Mouse (Mus musculus) limb, embryonic 14.5 days (tissue): Measurements from ENCODE around the gene AC109138.7. TPM values are rescaled to one million over a fixed set of nuclear protein-coding genes. Genes with fewer than 3 reads are reported as not detected.

Experiments
- ATAC-seq: fragments of 200-750 bp; cut with Nextera tagmentation; 2 replicates; pipeline ENCODE4 v1.8.0; 2017; ENCODE audit warnings: low read depth, moderate number of reproducible peaks, moderate TSS enrichment; ENCODE audit not compliant: low FRiP score
- DNase-seq: peaks from one replicate; pipeline ENCODE4 v3.0.0-alpha.2; 2015; ENCODE audit warnings: low spot score
- H3K27ac ChIP-seq: fragments of 300-500 bp; sonication (generic); replicated peaks from 2 replicates; pipeline ENCODE4 v1.5.1; 2014; ENCODE audit warnings: low read depth, mild to moderate bottlenecking, low read length, moderate library complexity, mixed read lengths
- H3K27me3 ChIP-seq: fragments of 300-500 bp; sonication (generic); 2 replicates; pipeline ENCODE4 v1.6.1; 2014; ENCODE audit warnings: low read length, mixed read lengths; ENCODE audit not compliant: control insufficient read depth, insufficient read depth
- H3K36me3 ChIP-seq: fragments of 300-500 bp; sonication (generic); 2 replicates; pipeline ENCODE4 v1.6.1; 2014; ENCODE audit warnings: mild to moderate bottlenecking, low read length, moderate library complexity, mixed read lengths; ENCODE audit not compliant: control insufficient read depth, insufficient read depth
- H3K4me1 ChIP-seq: fragments of 300-500 bp; sonication (generic); 2 replicates; pipeline ENCODE4 v1.6.1; 2014; ENCODE audit warnings: antibody characterized with exemption, low read length, mixed read lengths; ENCODE audit not compliant: control insufficient read depth, insufficient read depth
- H3K4me2 ChIP-seq: fragments of 300-500 bp; sonication (generic); replicated peaks from 2 replicates; pipeline ENCODE4 v1.6.1; 2014; ENCODE audit warnings: low read depth, mild to moderate bottlenecking, low read length, moderate library complexity; ENCODE audit not compliant: severe bottlenecking
- H3K4me3 ChIP-seq: fragments of 300-500 bp; sonication (generic); replicated peaks from 2 replicates; pipeline ENCODE4 v1.5.1; 2014; ENCODE audit warnings: low read length
- H3K9ac ChIP-seq: fragments of 300-500 bp; sonication (generic); 2 replicates; pipeline ENCODE4 v1.6.1; 2014; ENCODE audit warnings: mild to moderate bottlenecking, low read depth, low read length, moderate library complexity; ENCODE audit not compliant: severe bottlenecking
- H3K9me3 ChIP-seq: fragments of 300-500 bp; sonication (generic); 2 replicates; pipeline ENCODE4 v1.6.1; 2016; ENCODE audit warnings: low read length; ENCODE audit not compliant: control insufficient read depth
- POLR2A ChIP-seq: fragments of 200-500 bp; IDR thresholded peaks from 2 replicates; pipeline ENCODE4 v1.8.0; 2012; ENCODE audit warnings: inconsistent platforms, mild to moderate bottlenecking, moderate library complexity, borderline replicate concordance; ENCODE audit not compliant: insufficient read depth, insufficient read length; ENCODE audit errors: extremely low read depth
- WGBS: fragments of 180-500 bp; shearing (Covaris S2); extraction: QIAGEN DNeasy Blood & Tissue Kit; methylation state at CpG from one replicate; pipeline ENCODE4 v1.1.7; 2014; 5-methylcytosine and 5-hydroxymethylcytosine counted together
- polyA plus RNA-seq, 2 experiments: library from polyadenylated mRNA; depleted of rRNA in 1 of 2; stranded (reverse) in 1 of 2; unstranded in 1 of 2; fragments of >200 nt; fragmentation: Nextera tagmentation in 1 of 2; extraction: Ambion mirVana in 1 of 2; gene quantifications; 2 replicates each; pipeline versions ENCODE4 v1.2.1 to v1.2.3; 2012 to 2014

Gene AC109138.7
- polyA plus RNA-seq, 2 experiments = 0.83 TPM; not detected in 1

DNA sequence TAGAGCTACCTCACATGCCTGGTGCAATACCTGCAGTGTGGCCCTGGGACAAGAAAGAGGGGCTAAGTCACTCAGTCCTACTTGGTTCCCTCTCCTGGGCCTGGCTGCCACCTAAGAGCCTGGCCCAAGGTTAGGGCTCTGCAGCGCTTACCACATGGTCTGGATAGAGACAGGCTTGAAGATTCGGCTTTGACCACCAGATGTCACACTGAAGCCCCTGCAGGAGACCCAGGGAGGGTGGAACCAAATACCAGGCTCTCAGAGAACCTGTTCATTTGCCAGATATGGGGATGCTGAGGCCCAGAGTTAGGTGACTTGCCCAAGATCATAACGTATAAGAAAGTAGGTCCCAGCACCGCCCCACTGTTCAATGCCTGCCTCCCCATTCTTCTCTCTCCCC lies 51.8 kb downstream of the AC109138.7 start:
- Histone ChIP-seq H3K9me3 (no peaks in the 10 kb centered on the region), H3K4me3 (no peak overlapping the region), H3K27me3 (no peaks in the 10 kb centered on the region), H3K9ac (no peak overlapping the region), H3K27ac (no peak overlapping the region), H3K36me3 (peaks cover 14% of the 10 kb centered on the region; the same call in 1 of the 2 replicates), H3K4me1 (0 out of 2 replicates have a peak, but pooled peaks cover 6% of the 10 kb centered on the region), H3K4me2 (no peak overlapping the region)
- no peak for TF ChIP-seq POLR2A
- ATAC-seq (no peak), DNase-seq (no peak)
- 60% methylated on average over 4 of the region's 4 CpGs for WGBS

DNA sequence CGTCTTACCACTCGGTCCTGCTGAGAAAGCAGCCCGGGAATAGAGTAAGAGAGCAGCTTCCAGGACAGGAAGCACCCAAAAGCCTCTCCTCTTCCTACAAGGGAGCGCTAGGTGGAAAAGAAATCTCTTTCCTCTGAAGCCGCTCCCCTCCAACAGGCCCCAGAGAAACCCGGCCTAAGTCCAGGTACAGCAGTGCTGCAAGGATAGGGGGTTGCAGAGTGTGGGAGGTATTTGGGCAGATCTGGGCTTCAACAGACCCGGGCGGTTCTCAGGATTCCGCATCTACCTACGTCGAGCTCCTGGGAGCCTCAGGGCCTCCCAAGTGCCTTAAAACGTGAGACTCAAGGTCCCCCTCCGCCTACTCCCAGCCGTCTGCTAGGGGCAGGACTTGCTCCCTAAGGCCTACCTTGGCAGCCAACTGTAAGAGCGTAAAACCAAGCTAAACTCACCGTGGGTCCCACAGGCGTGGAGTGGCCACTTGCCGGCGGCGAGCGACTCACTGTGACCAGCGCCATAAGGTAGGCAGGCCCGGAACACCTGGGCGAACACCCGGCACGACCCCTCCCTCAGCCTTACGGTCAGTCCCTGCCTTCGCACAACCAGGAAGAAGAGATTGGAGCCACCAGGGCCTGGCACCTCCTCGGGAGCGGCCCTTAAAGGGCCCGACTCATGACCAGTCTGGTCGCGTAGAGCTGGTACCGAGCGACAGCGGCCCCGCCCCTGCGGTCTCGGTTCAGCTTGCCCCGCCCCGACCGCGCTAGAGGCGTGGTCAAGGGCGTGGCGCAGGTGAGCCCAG lies 54.6 kb downstream of the AC109138.7 start, which contains the start of gene Ssh3:
Gene Ssh3 (minus strand): TSS at position 615 of the 796 bp plus-strand sequence.
- Histone ChIP-seq H3K36me3 (peaks cover 24% of the 10 kb centered on the region; the same call in 1 of the 2 replicates), H3K4me1 (0 out of 2 replicates have a peak, but pooled peaks cover 6% of the 10 kb centered on the region), H3K27ac (no peak within 1 kb of the TSS), H3K4me3 (peak within 1 kb of the TSS; percentile 46), H3K4me2 (peak within 1 kb of the TSS; percentile 60), H3K27me3 (no peaks in the 10 kb centered on the region), H3K9ac (peak within 1 kb of the TSS; percentile 51), H3K9me3 (no peaks in the 10 kb centered on the region)
- WGBS = 6% methylated on average over 38 of the region's 46 CpGs
- peak; percentile 75 for ATAC-seq
- TF ChIP-seq POLR2A = no peak
- DNase-seq = peak; percentile 51

DNA sequence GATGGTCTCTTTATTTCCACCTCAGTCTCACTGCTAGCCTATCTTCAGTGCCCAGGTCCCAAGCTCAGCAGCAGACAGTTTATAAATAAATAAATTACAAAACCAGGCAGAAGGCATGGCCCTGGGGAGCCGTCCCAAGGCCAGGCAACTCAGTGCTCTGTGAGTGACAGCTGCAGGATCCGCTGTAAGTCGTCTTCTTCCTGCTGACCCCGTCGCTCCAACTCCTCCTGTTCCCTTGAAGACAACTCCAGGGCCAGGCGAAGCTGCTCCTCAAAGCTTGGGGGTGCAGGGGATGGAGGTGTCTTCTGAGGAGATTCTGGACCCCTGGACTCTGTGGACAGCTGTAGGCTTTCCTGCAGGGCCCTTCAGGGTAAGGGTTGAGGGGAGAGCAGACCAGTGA lies 56.0 kb downstream of the AC109138.7 start:
- 61% methylated on average over 6 of the region's 6 CpGs for WGBS
- H3K4me1 ChIP-seq = 0 out of 2 replicates have a peak, but pooled peaks cover 6% of the 10 kb centered on the region

DNA sequence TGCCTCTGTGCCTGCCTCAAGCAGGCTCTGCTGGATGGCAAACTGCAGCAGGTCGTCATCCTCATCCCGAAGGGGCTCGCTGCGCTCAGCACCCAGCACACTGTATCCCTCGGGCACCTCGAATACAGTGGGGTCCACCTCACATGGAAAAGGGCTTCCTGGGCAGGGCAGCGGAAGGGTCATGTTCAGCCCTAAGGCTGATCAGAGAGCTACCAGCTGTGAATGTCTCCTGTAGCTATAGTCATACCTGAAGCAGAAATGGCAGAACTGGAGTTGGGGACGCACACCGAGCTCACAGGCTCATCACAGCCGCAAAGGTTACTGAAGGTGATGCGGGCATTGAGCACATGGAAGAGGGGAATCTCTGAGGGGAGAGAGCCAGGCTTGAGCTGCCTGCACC lies 56.8 kb downstream of the AC109138.7 start:
- ATAC-seq (no peak), DNase-seq (no peak)
- H3K4me3 ChIP-seq = no peak overlapping the region
- H3K4me2 ChIP-seq = no peak overlapping the region
- WGBS = 93% methylated on average over 11 of the region's 11 CpGs
- 0 out of 2 replicates have a peak, but pooled peaks cover 6% of the 10 kb centered on the region for H3K4me1 ChIP-seq
- TF ChIP-seq POLR2A = no peak
- H3K9me3 ChIP-seq = 0 out of 2 replicates have a peak, but pooled peaks cover 2% of the 10 kb centered on the region
- H3K27me3 ChIP-seq = no peaks in the 10 kb centered on the region
- H3K27ac ChIP-seq = no peak overlapping the region
- no peak overlapping the region for H3K9ac ChIP-seq
- H3K36me3 ChIP-seq = peaks cover 15% of the 10 kb centered on the region; the same call in 1 of the 2 replicates

More for the DNA sequence above, 56.0 kb downstream of the AC109138.7 start:
- no peaks in the 10 kb centered on the region for H3K9me3 ChIP-seq
- H3K27ac ChIP-seq = no peak overlapping the region
- DNase-seq = no peak
- no peak overlapping the region for H3K9ac ChIP-seq
- H3K27me3 ChIP-seq = no peaks in the 10 kb centered on the region
- no peak overlapping the region for H3K4me2 ChIP-seq
- no peak for ATAC-seq
- H3K4me3 ChIP-seq = no peak overlapping the region
- TF ChIP-seq POLR2A = no peak
- peaks cover 17% of the 10 kb centered on the region; the same call in 1 of the 2 replicates for H3K36me3 ChIP-seq

DNA sequence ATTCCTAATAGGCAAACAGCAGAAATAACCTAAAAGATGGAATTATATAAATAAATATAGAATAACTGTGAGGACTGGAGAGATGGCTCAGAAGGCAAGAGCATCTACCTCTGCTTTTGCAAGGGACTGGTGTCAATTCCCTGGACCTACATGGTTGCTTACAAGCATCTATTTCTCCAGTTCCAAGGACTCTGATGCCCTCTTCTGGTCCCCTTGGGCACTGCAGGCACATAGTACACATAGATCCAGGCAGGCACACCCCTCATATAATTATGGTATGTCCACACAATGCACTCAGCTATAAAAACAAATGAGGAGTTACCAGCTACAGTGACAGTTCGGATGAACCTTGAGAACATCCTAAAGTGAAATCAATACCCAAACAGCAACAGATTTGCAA lies 65.3 kb downstream of the AC109138.7 start:
- Histone ChIP-seq H3K4me2 (no peak overlapping the region), H3K27me3 (no peaks in the 10 kb centered on the region), H3K4me3 (no peak overlapping the region), H3K4me1 (peaks cover 8% of the 10 kb centered on the region; the same call in 1 of the 2 replicates), H3K9ac (no peak overlapping the region), H3K36me3 (0 out of 2 replicates have a peak, but pooled peaks cover 4% of the 10 kb centered on the region), H3K9me3 (0 out of 2 replicates have a peak, but pooled peaks cover 5% of the 10 kb centered on the region), H3K27ac (no peak overlapping the region)
- DNase-seq (no peak), ATAC-seq (no peak)
- TF ChIP-seq POLR2A = no peak
- 100% methylated on average over 1 of the region's 1 CpGs for WGBS
